Mouse (Mus musculus): ENCODE results near the gene Prrc2b.

Prrc2b gene

DNA sequence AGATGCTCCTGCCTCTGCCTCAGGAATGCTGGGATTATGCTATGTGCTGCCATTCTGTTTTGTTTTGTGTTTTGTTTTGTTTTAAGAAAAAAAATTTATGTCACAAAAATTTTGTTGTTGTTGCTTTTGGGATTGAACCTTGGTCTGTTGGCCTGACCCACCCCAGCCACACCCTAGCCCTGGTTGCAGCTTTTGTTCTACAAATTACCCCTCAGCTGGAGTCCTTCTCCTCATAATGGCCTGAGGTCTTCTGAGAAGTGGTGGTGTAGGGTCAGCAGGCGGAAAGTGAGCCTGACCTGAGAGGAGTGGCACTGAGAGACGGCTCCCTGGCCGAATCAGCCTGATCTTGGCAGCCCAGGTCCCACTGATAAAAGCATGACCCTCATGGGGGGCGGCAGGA, 11.8 kb downstream of the Prrc2b start:
- no peak for DNase-seq

DNA sequence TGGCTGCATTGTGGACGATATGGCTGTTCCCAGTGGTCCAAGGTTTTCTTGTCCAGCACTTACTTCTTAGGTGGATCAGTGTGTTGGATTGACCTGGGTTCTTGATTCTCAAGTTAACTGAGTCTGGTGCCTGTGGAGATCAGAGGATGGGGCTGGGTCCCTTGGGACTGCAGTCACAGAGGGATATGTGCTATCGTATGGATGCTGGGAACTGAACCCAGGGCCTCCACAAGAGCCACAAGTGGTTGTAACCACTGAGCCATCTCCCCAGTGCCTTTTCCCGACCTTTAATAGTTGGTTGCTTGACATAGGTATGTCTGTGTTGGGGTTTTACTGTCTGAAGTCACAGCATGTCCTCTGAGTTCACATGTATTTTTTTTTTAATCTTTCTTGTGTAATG, 12.2 kb downstream of the Prrc2b start:
- no peak for DNase-seq

DNA sequence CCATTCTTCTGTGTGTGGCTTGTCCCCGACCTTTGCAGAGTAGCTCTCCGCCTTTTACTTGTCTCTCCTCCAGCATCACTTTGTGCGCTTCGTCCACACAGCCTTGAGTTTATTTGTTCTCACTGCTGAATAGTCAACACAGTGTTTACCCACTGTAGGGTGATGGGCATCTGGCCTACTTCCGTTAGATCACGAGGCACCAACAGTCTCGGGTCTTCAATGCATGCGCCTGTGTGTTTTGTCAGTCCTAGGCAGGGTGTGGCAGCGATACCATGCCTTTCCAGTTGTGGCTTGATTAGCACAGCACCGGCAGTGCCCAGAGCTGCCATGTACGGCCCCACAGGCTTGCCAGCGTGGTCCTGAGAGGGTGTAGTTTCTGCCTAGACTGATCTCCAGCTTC, 13.6 kb downstream of the Prrc2b start:
- no peak for DNase-seq

DNA sequence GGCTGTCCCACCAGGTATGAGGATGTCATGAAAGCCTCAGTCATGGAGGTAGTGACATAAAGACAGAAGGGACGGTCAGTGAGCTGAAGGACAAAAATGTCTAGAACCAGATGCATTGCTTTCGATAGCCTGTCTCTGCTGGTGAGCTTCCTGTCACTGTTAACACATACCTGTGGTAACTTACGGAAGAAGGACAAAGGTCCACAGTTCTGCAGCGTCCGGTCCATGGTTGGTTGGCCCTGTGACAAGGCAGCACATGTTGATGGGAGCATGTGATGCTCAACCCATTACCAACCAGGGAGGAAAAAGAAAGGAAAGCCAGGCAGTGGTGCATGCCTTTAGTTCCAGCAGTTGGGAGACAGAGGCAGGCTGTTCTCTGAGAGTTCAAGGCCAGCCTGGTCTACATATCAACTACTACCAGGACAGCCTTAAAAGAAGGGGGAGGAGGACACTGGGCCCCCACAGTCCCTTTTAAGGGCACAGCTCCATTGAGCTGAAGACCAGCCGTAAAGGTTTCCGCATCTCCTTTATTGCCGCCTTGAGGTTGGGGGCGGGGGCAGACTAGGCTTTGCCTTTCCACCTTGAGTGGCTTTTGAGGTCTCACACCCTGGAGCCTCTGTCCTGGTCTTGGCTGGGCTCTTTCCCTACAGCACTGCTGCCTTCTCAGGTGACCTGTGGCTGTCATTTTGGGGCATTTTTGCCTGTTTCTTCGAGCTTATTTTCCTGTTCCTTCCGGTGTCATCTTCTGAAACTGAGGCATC, 14.3 kb downstream of the Prrc2b start:
- DNase-seq = no peak

DNA sequence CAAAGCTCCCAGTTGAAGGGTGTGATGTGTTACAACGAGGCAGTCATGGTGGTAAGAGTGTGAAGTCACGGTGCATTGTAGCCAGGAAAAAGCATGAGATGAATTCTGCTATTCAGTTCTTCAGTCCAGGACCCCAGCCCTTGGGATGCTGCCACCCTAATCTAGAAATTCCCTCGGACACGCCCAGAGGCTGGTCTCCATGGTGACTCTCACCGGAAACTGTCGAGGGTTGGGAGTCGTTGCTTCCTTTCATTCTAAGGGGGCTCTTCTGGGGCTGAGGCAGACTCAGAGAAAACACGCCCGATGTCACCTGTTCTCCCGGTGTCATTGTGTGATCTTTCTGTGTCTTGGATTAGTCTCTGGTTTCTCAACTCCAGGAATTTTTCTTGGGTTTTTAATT, 15.7 kb downstream of the Prrc2b start:
- no peak for DNase-seq

DNA sequence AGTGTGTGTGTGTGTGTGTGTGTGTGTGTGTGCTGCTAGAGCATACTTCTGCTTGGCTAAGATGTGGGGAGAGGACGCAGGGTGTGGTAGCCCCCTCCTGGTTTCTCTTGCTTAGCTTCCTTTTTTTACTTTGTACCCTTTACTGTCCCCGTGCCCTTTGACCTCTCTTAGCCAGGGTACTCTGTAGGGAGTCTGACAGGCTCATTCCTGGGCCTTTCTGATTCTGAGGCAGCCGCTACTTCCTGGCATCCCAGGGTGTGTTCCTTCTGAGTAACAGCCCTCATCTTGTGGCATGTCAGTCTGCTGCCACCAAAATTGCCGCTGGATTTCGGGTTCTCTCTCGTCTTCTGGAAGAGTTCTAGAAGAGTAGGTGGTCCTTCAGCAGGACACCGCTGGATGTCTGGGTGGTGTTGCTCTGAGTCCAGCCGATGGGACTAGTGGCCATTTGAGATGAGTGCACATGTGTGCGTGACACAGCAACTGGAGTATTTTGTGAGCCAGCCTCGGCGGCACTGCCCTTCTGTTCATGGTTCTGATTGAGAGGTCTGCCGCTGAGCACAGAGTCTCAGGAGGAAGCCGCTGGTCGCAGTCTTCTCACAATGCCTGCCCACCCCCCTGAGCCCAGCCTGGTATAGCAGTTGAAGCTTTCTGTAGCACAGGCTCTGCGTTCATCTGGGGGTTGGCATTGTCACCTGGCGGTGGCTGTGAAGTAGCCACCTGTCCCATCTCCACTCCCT, 16.3 kb downstream of the Prrc2b start:
- DNase-seq = no peak

DNA sequence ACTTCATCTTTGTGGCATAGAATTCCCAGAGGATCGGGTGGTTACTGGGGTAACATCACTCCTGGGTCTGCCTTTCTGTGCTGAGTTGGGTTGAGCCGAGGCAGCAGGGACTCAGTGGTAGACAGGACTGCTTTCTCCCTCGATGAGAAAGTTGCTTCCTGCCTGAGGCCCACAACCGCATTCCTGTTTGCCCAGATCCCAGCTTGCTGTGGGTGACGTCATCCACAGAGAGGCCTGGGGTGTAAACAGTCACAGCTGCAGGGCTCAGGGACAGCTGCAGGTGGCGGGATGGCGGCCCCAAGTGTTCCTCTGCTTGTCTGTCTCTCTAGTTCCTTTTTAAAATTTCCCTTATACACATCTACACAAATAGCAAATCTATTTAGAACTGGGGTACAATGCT, 16.9 kb downstream of the Prrc2b start:
- DNase-seq = peak; percentile 51 to 56

DNA sequence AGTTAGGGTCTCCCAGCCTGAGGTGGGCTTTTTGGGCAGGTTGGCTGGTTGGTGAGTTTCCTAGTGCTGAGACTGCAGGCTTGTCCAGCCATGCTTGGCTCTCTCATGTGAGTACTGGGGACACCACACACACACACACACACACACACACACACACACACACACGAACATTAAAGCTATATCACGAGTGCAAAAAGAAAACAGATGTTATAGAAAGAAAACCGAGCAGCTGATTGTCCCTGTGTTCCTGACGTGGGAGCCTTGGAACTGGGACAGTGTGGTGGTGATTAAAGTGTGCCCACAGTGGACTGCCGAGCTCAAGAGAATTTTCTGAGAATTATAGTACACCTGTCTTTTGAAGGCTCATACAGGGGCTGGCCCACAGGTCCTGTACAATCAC, 18.4 kb downstream of the Prrc2b start:
- DNase-seq = no peak

DNA sequence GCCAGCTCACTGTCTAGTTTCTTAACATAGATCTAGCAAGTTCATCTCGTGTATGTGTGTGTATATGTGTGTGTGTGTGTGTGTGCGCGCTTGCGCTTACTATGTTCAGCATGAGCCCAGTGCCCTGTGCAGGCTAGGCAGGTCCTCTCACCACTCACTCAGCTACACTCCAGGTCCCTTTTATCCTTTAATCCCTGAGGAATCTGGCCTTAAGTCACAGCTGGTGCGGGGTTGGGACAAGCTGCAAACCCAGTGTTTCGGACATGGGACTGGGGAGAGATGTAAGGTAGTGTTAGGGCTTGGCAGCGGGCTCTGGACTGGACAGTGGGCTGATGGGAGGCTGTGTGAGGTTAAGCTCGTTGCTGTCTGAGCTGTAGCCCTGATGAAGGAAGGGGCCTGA, 19.1 kb downstream of the Prrc2b start:
- no peak for DNase-seq

DNA sequence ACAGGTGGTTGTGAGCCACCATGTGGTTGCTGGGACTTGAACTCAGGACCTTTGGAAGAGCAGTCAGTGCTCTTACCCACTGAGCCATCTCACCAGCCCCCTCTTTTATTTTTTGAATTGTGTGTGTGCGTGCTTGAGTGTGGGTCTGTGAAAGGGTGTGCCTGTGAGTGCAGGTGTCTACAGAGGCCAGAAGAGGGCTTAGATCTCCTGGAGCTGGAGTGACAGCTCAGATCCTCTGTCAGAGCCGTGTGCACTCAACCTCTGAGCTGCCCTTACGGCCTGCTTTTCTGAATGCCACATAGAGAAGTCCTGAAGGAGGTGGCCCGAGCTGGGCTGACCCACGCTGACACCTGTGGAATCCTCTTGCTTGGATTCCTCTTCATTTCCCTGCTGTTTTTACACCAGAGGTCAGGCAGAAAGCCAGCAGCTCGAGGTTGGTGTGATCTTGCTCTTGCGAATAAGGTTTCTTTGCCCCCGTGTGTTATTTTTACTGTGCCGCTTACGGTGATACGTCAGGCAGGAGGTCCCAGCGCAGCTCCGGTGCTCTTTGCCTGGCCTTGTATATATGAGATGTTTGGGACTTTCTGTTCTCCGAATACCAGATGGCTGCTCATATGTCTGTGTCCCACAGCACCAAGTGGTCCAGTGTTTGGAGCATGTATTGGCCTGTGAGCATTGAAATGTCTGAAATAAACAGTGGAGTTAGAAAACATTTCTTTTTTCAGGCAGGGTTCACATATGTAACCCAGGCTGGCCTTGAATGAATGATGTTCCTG, 21.0 kb downstream of the Prrc2b start:
- DNase-seq = no peak

DNA sequence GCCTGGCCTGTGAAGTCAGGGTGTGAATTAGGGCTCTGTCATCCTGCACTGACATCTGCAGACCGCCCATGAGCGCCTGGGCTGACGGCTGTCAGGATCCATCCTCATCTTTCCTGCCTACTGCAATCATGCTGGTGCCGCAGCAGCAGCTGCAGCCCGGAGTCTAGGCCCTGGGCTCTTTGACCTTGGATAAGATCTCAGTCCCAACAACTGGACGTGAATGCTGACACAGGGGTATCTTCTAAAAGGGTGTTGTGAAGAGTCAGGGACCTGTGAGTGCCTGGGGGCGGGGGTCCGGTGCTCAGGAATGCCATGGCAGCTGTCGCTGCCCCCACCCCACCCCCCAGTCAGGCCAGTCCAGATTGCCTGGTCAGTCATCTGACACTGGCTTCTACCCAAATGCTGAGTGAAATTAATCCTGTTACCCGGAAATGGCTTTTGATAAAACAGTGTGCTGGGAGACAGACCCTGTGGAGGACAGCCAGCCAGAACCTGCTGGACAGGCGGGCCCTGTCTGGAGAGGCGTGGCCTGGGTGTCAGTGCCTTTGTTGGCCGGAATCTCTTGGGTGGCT, 23.4 kb downstream of the Prrc2b start:
- DNase-seq = no peak

DNA sequence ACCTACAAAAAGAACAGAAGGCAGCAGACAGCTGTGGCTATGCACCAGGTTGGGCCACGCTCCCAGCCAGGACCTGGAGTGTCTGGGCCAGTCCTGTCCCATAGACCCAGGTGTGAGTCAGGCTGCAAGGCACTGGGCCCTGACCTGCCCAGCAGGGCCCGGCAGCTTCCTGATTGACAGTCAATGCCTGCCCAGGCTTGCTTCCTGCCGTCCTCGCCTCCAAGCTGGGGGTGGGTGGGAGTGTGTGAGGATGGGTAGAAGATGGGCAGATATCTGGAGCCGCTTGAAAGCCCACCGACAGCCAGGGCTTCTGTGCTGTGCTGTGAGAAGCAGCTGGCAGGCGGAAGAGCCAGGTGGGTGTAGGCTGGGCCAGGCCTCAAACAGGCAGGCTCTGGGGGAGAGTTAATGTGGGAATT, 24.2 kb downstream of the Prrc2b start:
- no peak for DNase-seq

DNA sequence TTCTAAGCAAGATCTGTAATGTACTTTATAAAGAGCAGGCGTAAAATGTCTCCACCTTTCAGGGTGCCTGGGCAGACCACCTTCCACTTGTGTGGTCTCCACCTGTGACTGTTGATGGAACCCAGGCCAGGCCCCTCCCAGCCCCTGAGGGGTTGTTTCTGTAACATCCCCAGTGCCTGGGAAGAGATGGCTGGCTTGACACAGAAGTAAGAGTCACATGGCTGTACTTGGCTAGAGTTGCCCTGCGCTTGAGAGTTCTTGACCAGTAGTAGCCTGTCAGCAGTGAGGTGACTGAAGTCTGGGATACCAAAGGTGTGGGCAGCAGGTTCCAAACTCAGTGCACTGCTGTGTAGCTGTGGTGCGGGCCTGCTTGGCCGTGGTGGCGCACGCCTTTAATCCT, 24.6 kb downstream of the Prrc2b start:
- DNase-seq = no peak

DNA sequence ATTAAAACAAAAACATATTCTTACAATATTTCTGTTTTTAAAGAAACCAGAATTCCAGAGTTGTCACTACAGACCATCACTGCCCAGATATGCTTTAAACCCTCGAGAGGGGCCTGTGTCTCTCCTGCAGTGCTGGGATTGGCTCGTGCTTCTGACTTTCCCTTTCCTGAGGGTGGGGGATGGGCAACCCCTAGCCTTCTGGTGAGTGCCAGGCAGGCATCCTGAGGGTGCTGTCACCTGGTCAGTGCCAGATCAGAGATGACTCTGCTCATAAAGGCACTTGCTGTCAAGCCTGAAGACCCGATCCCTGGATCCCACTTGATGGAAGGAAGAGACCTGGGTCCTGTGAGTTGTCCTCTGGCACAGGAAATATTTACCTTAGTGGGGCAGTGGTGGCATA, 26.0 kb downstream of the Prrc2b start:
- no peak for DNase-seq

DNA sequence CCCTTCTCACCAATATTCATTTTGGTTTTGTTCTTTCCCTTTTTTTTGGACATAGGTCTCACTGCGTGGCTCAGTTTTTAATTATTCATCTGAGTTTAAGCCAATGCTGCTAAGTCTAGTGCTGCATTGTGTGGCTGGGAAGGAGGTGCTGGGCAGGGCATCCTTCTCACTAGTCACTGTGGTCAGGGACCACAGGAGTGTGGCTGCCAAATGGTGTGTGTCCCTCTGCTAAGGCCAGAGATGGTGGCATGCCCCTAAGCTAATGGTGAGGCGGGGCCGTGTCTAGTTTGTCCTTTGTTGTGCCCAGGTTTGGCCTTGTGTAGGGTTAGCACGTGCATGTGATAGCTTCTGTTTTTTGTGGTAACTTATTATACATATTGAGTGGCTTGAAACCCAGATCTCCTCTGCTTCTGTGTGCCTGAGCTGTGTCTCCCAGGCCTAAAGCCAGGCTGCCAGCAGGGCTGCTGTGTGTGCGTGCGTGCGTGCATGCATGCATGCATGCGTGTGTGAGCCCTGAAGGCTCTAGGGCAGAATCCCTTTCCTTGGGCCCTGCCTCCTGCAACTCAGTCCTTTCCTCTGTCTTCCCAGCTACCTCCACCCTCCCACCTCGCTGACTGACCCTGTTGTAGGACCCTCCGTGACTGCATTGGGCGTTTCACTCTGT, 26.6 kb downstream of the Prrc2b start:
- DNase-seq = no peak

DNA sequence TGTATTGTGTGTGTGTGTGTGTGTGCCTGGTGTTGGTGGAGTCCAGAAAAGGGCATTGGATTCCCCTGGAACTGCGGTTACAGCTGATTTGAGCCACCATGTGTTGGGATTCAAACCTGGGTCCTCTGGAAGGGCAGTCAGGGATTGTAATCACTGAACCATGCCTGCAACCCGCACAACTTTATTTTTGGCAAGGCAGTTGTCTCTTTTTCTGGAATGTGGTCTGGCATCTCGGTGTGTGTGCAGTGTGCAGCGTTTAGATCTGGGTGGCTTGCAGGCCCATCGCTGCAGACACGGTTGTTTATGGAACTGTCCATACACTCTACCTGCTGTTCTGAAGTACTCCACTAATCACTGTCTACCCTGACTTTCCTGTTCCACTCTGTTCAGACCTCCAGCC, 28.5 kb downstream of the Prrc2b start:
- DNase-seq = no peak

DNA sequence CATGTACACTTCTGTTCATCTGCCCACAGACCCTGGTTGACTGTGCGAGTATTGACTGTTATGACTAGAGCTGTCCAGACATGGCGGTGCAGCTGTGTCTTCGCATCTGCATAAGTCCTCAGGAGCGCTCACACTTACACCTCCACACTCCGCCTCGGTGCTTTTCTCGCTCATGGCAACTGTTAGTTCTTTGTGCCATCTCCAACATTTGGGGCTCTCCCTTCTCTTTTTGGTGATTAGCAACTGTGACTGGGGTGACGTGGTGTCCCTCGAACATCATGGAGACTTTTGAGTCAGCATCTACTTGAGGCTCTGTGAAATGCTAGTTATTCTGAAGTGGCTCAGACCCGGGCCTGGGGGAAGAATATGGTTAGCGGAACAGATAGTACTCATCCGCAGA, 29.2 kb downstream of the Prrc2b start:
- DNase-seq = no peak

DNA sequence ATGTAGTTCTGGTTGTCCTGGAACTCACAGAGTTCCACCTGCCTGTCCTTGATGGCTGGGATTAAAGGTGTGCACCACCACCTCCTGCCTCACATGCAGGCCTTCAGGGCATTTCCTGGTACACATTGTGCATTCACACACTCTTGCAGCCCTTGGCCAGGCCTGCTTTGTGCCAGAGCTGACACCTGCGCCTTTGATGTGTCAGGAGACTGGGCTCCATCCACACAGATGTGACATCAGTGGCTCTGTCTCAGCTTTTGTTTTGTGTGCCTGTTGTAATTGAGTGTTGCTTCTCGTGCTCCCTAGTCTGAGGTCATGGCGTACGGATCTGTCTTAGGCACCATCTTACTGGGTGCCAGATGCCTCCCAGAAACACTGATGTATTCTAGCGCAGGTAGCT, 30.5 kb downstream of the Prrc2b start:
- no peak for DNase-seq

DNA sequence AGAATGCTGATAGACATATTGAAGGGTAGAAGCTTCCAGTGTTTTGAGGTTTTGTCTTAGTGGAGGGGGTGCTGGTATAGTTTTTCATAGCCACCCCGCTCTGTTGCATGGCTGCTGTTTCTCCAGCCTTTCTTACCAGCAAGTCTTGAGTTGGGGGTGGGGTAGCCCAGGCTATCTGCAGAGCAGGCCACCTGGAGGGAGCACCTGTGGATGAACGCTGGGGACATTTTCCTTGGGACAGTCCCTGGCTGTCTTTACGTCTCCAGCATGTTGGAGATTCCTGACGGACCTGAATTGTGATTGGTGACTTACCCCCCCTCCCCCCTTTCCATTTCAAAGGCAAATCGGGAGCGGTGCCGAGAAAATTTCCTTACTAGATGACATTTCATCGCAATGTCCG, 31.2 kb downstream of the Prrc2b start:
- no peak for DNase-seq

DNA sequence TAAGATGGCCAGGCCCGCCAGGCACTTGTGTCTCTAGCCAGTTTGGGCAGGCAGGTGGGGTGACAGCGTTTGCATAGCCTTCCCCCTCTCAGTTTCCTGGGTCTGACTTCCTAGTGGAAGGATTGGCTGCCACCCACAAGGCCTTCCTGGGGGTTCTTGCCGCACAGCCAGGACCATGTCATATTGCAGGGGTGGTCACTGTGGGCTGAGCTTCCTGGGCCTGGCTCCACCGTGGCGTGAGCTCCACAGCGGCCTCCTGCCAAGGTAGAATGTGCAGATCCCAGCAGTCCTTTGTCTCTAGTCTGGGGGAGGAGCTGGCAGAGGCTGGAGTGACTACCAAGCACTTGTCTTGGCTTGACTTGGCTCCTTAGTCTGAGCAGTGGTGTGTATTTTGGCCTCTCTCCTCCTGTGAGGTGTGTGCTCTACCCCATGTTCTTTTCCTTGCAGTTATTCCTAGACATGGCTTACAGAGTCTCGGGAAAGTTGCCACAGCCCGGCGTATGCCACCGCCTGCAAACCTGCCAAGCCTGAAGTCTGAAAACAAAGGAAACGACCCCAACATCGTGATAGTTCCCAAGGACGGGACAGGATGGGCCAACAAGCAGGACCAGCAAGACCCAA, 31.9 kb downstream of the Prrc2b start:
- DNase-seq = no peak

DNA sequence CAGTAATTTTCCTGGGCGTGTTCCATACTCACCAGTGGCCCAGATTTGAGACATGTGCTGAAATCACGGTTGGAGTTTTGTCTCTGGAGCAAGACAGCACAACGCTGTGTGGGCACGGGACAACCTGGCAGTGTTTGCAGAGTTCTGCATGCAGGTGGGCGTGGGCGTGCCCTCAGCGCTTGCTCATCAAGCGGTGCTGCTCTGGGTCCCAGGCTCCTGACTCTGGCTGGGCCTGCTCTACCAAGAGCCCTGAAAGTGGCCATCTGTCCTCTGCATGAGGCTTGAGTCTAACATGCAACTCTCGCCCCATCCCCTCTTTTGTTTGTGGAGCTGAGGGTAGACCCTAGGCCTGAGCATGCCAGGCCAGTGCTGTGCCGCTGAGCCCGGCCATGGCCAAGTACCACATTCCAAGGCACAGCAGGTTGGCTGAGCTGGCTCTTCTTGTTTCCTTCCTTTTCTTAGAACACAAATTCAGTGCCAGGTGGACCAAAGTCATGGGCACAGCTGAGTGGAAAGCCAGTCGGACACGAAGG, 36.2 kb downstream of the Prrc2b start:
- no peak for DNase-seq

DNA sequence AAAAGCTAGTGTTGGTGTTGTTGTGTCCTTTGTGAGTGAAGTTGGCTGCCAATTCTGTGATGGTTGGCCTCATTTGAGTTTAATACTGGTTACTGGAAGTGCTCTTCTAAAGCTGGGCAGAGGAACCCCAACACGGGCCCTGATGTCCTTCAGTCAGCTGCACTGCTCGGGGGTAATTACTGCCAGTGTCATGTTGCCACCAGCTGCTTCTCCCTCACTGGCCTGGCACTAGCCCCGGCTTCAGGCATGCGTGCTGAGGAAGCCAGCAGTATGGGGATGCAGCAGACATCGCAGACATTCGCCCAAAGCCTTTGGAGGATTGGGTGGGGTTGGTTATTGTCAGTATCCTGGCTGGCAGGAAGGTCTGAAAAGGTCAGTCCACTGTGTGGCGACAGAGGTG, 36.8 kb downstream of the Prrc2b start:
- DNase-seq = no peak

Measured in spleen, adult 18-20 months (tissue).